Mouse (Mus musculus) neural tube, embryonic 15.5 days (tissue): Measurements from ENCODE around the gene Atp6v1g1. TPM values are rescaled to one million over a fixed set of nuclear protein-coding genes. Genes with fewer than 3 reads are reported as not detected.
A peak's percentile ranks its signal among the peaks of the same experiment; 100 is the strongest.

ENCODE experiments used
- ATAC-seq: fragments of 200-750 bp; cut with Nextera tagmentation; 2 replicates; pipeline ENCODE4 v1.8.0; 2017; ENCODE audit warnings: mild to moderate bottlenecking, moderate TSS enrichment, moderate library complexity; ENCODE audit not compliant: low FRiP score
- H3K27ac ChIP-seq: fragments of 300-500 bp; sonication (generic); replicated peaks from 2 replicates; pipeline ENCODE4 v1.5.1; 2015; ENCODE audit warnings: mild to moderate bottlenecking, inconsistent platforms
- H3K27me3 ChIP-seq: fragments of 300-500 bp; sonication (generic); replicated peaks from 2 replicates; pipeline ENCODE4 v1.6.1; 2015; ENCODE audit warnings: inconsistent platforms
- H3K36me3 ChIP-seq: fragments of 300-500 bp; sonication (generic); 2 replicates; pipeline ENCODE4 v1.6.1; 2015; ENCODE audit warnings: inconsistent platforms
- H3K4me1 ChIP-seq: fragments of 300-500 bp; sonication (generic); 2 replicates; pipeline ENCODE4 v1.6.1; 2015; ENCODE audit warnings: inconsistent platforms
- H3K4me2 ChIP-seq: fragments of 300-500 bp; sonication (generic); 2 replicates; pipeline ENCODE4 v1.6.1; 2015; ENCODE audit warnings: inconsistent platforms, mild to moderate bottlenecking, moderate library complexity
- H3K4me3 ChIP-seq: fragments of 300-500 bp; sonication (generic); replicated peaks from 2 replicates; pipeline ENCODE4 v1.5.1; 2015; ENCODE audit warnings: mild to moderate bottlenecking, inconsistent platforms
- H3K9ac ChIP-seq: fragments of 300-500 bp; sonication (generic); replicated peaks from 2 replicates; pipeline ENCODE4 v1.6.1; 2015; ENCODE audit warnings: mild to moderate bottlenecking, inconsistent platforms
- H3K9me3 ChIP-seq: fragments of 300-500 bp; sonication (generic); replicated peaks from 2 replicates; pipeline ENCODE4 v1.6.1; 2016; ENCODE audit warnings: inconsistent platforms
- WGBS: fragments of 180-500 bp; shearing (Covaris S2); methylation state at CpG from one replicate; pipeline ENCODE4 v1.1.7; 2015; ENCODE audit warnings: mixed read lengths; 5-methylcytosine and 5-hydroxymethylcytosine counted together
- polyA plus RNA-seq: library from polyadenylated mRNA; unstranded; fragments of >200 nt; fragmentation: Nextera tagmentation; extraction: Ambion mirVana; gene quantifications from 2 replicates; pipeline ENCODE4 v1.2.1, GENCODE M21; 2015

Atp6v1g1 gene
- polyA plus RNA-seq, 1 experiment from 2014 or later: 431 TPM

- ATAC-seq: no peak
- Histone ChIP-seq H3K4me3 (no peak overlapping the region), H3K9me3 (no peaks in the 10 kb centered on the region), H3K36me3 (peaks cover 38% of the 10 kb centered on the region), H3K9ac (no peak overlapping the region), H3K4me1 (peaks cover 32% of the 10 kb centered on the region), H3K27ac (no peak overlapping the region), H3K27me3 (no peaks in the 10 kb centered on the region), H3K4me2 (no peak overlapping the region)
- 86% methylated on average over 3 of the region's 3 CpGs for WGBS
Measured at GRCm38 (mm10) chr4:63548491-63548890, 3.9 kb downstream of the Atp6v1g1 start.

GRCm38 (mm10) chr4:63550908-63551307 lies 6.3 kb downstream of the Atp6v1g1 start:
- WGBS: 96% methylated on average over 3 of the region's 3 CpGs
- H3K9ac ChIP-seq: no peak overlapping the region
- H3K4me1 ChIP-seq: peaks cover 21% of the 10 kb centered on the region
- peaks cover 38% of the 10 kb centered on the region for H3K36me3 ChIP-seq
- ATAC-seq: no peak
- H3K4me3 ChIP-seq: no peak overlapping the region
- no peaks in the 10 kb centered on the region for H3K9me3 ChIP-seq
- no peak overlapping the region for H3K4me2 ChIP-seq
- no peak overlapping the region for H3K27ac ChIP-seq
- H3K27me3 ChIP-seq: no peaks in the 10 kb centered on the region

- H3K27ac ChIP-seq: no peak overlapping the region
- peaks cover 6% of the 10 kb centered on the region; the same call in 1 of the 2 replicates for H3K4me1 ChIP-seq
- no peak for ATAC-seq
- H3K36me3 ChIP-seq: peaks cover 38% of the 10 kb centered on the region
- no peak overlapping the region for H3K4me3 ChIP-seq
- no peak overlapping the region for H3K9ac ChIP-seq
- no peak overlapping the region for H3K4me2 ChIP-seq
- WGBS: 95% methylated on average over 1 of the region's 1 CpGs
- H3K27me3 ChIP-seq: 0 out of 2 replicates have a peak, but pooled peaks cover 3% of the 10 kb centered on the region
- H3K9me3 ChIP-seq: no peaks in the 10 kb centered on the region
Measured at GRCm38 (mm10) chr4:63552865-63553264, 8.3 kb downstream of the Atp6v1g1 start.

GRCm38 (mm10) chr4:63553789-63554576 lies 9.4 kb downstream of the Atp6v1g1 start:
- no peak overlapping the region for H3K9ac ChIP-seq
- peaks cover 35% of the 10 kb centered on the region for H3K36me3 ChIP-seq
- no peak for ATAC-seq
- no peak overlapping the region for H3K4me3 ChIP-seq
- 15% methylated on average over 4 of the region's 4 CpGs for WGBS
- no peak overlapping the region for H3K4me2 ChIP-seq
- no peak overlapping the region for H3K27ac ChIP-seq
- H3K4me1 ChIP-seq: peaks cover 10% of the 10 kb centered on the region; the same call in 1 of the 2 replicates
- 0 out of 2 replicates have a peak, but pooled peaks cover 3% of the 10 kb centered on the region for H3K27me3 ChIP-seq
- H3K9me3 ChIP-seq: no peaks in the 10 kb centered on the region

GRCm38 (mm10) chr4:63554616-63555015 lies 10.0 kb downstream of the Atp6v1g1 start:
- Histone ChIP-seq H3K27me3 (0 out of 2 replicates have a peak, but pooled peaks cover 3% of the 10 kb centered on the region), H3K9ac (no peak overlapping the region), H3K36me3 (peaks cover 29% of the 10 kb centered on the region), H3K4me3 (no peak overlapping the region), H3K27ac (no peak overlapping the region), H3K4me2 (no peak overlapping the region), H3K4me1 (peaks cover 16% of the 10 kb centered on the region), H3K9me3 (no peaks in the 10 kb centered on the region)
- ATAC-seq: no peak
- WGBS: 19% methylated on average over 3 of the region's 3 CpGs

GRCm38 (mm10) chr4:63555111-63555510 lies 10.5 kb downstream of the Atp6v1g1 start:
- Histone ChIP-seq H3K9me3 (no peaks in the 10 kb centered on the region), H3K27ac (no peak overlapping the region), H3K27me3 (0 out of 2 replicates have a peak, but pooled peaks cover 3% of the 10 kb centered on the region), H3K4me1 (peaks cover 20% of the 10 kb centered on the region), H3K36me3 (peaks cover 26% of the 10 kb centered on the region), H3K4me3 (no peak overlapping the region), H3K9ac (no peak overlapping the region), H3K4me2 (no peak overlapping the region)
- 90% methylated on average over 2 of the region's 2 CpGs for WGBS
- ATAC-seq: no peak

GRCm38 (mm10) chr4:63556665-63557064 lies 12.1 kb downstream of the Atp6v1g1 start:
- no peak for ATAC-seq
- 70% methylated on average over 5 of the region's 5 CpGs for WGBS

GRCm38 (mm10) chr4:63557124-63558059 lies 12.8 kb downstream of the Atp6v1g1 start:
- no peaks in the 10 kb centered on the region for H3K9me3 ChIP-seq
- H3K27me3 ChIP-seq: 0 out of 2 replicates have a peak, but pooled peaks cover 3% of the 10 kb centered on the region
- H3K4me2 ChIP-seq: peak overlapping the region; percentile 83
- peaks cover 21% of the 10 kb centered on the region for H3K4me1 ChIP-seq
- peaks cover 8% of the 10 kb centered on the region for H3K36me3 ChIP-seq
- 0 out of 2 replicates have a peak overlapping the region, but pooled peaks have one; percentile 64 for H3K4me3 ChIP-seq
- no peak for ATAC-seq
- H3K27ac ChIP-seq: no peak overlapping the region
- no peak overlapping the region for H3K9ac ChIP-seq
- 28% methylated on average over 16 of the region's 16 CpGs for WGBS

More at GRCm38 (mm10) chr4:63556665-63557064, 12.1 kb downstream of the Atp6v1g1 start:
- Histone ChIP-seq H3K9ac (no peak overlapping the region), H3K9me3 (no peaks in the 10 kb centered on the region), H3K36me3 (peaks cover 15% of the 10 kb centered on the region), H3K27me3 (0 out of 2 replicates have a peak, but pooled peaks cover 3% of the 10 kb centered on the region), H3K27ac (no peak overlapping the region), H3K4me2 (no peak overlapping the region), H3K4me3 (no peak overlapping the region), H3K4me1 (peaks cover 21% of the 10 kb centered on the region)

GRCm38 (mm10) chr4:63558407-63559081 lies 14.0 kb downstream of the Atp6v1g1 start, which contains the start of gene Tmem268:
Gene Tmem268, plus strand, starts transcription at chr4:63558781.
- peak; percentile 81 for ATAC-seq
- Histone ChIP-seq H3K27me3 (0 out of 2 replicates have a peak, but pooled peaks cover 3% of the 10 kb centered on the region), H3K4me2 (peak within 1 kb of the TSS; percentile 83), H3K27ac (peak within 1 kb of the TSS; percentile 51; the same call in 1 of the 2 replicates), H3K9me3 (no peaks in the 10 kb centered on the region), H3K9ac (peak within 1 kb of the TSS; percentile 68), H3K4me1 (peaks cover 21% of the 10 kb centered on the region), H3K4me3 (peak within 1 kb of the TSS; percentile 64), H3K36me3 (no peaks in the 10 kb centered on the region)
- WGBS: under 1% methylated on average over 72 of the region's 81 CpGs

GRCm38 (mm10) chr4:63559127-63559697 lies 14.6 kb downstream of the Atp6v1g1 start:
- ATAC-seq: peak; percentile 30
- Histone ChIP-seq H3K9ac (peak overlapping the region; percentile 68), H3K27me3 (0 out of 2 replicates have a peak, but pooled peaks cover 3% of the 10 kb centered on the region), H3K36me3 (no peaks in the 10 kb centered on the region), H3K4me2 (peak overlapping the region; percentile 83), H3K4me3 (peak overlapping the region; percentile 64), H3K4me1 (peaks cover 21% of the 10 kb centered on the region), H3K27ac (no peak overlapping the region), H3K9me3 (no peaks in the 10 kb centered on the region)
- 35% methylated on average over 9 of the region's 9 CpGs for WGBS
